Mouse (Mus musculus): ENCODE data around the gene Nes. TPM values are rescaled to one million over a fixed set of nuclear protein-coding genes. Genes with fewer than 3 reads are reported as not detected.

Gene Nes
- total RNA-seq, 2 experiments from 2014 or later, result 25.8 to 25.9 TPM

GRCm38 (mm10) chr3:88002291-88002976 is 31.6 kb downstream of the Nes start:
- intact Hi-C loops (cut with DNase I), result no loop called here
- DNase-seq, result peak; percentile 67

DNA sequence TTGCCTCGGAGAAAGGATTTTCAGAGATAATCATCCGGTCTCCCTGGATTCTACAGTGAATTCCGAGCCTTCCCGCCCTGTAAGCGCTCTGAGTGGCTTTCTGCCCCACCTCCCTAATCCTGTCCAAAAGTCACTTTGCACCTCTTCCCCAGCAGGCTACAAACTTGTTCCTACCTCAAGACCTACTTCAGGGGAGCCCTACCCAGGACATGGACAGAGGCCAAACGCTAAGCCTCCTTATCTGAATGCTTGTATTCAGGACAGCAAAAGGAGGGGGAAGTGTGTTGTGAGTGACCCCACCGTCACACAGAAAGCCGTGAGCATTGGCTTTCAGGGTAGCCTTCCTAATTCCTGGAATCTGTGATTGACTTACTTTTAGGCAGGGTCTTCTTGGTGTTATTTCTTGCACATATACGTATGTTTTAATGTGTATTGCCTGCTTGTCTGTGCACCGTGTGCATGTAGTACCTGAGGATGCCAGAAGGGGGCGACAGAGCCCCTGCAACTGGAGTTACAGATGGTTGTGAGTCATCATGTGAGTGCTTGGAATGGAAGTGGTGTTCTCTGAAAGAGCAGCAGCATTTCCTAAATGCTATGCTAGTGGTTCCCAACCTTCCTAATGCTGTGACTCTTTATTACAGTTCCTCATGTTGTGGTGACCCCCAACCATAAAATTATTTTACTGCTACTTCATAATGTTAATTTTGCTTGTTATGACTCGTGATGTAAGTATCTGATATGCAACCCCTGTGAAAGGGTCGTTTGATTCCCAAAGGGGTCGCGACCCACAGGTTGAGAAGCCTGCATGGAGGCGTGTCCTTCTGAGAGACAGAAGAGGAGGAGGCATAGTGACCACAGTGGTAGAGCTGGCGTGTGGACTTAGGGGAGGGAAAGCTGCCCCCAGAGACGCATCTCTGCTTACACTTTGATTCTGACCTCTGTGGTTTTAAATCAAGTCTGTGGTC is 35.2 kb downstream of the Nes start:
- intact Hi-C loops (cut with DNase I), result no loop called here
- DNase-seq, result no peak

- DNase-seq, result no peak
- intact Hi-C loops (cut with DNase I), result no loop called here
Measured at GRCm38 (mm10) chr3:88010634-88011265, 39.9 kb downstream of the Nes start.

DNA sequence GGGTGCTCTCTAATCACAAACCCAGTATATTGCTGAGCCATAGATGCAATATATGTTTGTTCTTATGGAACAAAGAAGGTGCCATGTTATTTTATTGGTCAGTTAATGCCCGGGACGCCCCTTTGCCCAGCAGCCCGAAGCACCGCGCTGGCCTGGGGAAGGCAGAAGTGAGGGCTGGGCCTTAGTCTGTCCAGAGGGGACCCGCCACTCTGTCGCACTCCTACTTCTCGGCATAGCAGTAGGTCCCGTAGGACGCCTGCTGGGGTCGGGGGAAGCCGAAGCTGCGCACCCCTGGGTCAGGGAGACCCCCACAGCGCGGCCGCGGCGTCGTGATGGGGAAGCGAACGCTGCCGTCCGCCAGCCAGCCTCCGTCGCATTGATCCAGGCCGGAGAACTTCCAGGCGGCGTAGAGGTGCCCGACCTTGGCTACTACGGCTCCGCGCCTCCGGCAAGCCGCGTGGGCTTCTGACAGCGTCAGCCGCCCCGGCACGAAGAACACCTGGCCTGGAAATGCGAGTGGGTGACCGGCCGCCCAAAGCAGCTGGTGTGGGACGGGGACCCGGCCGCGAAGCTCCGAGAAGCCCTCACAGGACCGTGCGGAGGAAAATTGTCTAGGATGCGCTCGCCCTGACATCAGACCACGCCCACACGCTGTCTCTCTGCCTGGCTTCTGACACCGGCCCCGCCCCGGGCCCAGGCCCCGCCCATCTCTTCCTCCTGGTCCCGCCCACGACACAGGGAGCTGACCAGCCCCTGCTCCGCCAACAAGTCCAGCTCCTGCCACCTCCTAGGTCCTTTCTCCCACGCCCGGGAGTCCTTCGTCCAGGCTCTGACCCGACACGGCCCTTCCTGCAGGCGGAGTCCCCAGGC is 51.7 kb downstream of the Nes start:
- DNase-seq, result peak; percentile 87
- intact Hi-C loops (cut with DNase I), result no loop called here

DNA sequence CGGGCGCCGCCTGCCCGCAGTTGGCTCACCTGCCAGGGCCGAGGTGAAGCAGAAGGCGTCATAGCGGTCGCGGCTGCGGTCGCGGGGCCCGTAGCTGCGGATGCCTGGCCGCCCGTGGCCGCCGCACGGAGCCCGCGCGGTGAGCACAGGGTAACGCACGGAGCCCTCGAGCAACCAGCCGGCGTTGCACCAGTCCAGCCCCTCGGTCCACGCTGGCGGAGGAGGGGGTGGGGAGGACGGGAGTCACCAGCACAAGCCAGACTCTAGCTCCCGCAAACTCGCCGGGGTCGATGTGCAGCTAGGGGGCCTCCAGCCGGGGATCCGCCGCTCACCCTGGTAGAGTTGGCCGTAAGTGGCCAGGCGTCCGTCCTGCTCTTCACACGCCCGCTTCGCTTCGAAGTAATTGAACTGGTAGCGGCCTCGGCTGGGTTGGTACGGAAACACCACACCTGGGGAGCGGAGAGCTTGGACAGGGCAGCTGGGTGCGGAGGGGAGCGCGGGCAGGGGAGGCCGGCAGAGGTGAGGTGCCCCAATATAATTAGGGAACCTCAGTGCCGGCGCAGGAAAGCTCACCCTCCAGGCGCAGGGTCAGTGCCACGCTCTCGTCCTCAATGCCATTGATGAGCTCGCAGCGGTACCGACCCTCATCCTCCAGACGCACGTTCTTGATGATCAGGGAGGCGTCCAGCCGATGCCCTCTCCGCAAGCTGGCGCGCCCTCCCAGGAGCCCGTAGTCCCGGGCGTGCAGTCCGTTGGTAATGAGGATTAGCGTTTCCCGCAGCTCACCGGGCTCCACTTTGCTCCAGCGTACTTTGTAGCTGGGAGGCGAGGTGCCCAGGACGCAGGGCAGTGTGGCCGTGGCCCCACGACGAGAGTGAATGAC is 52.6 kb downstream of the Nes start:
- intact Hi-C loops (cut with DNase I), result no loop called here
- DNase-seq, result peak; percentile 36

- no peak for DNase-seq
- intact Hi-C loops (cut with DNase I), result no loop called here
Measured at GRCm38 (mm10) chr3:88026823-88027222, 55.9 kb downstream of the Nes start.

GRCm38 (mm10) chr3:88027434-88028186 is 56.7 kb downstream of the Nes start, which contains the start of gene Hapln2:
Gene Hapln2, minus strand, starts transcription at chr3:88027583.
- DNase-seq, result no peak
- intact Hi-C loops (cut with DNase I), result no loop called here

Other genes with a start within 250 kb of the Nes start
- gene Lrrc71, start 222.5 kb upstream of the Nes start, total RNA-seq (2021), result 1 to 10 TPM in 1 of 2 experiments, under 1 TPM in 1; 0.46 to 1.4 TPM
- under 1 TPM; 0.38 to 0.93 TPM for gene Ntrk1, start 175.9 kb upstream of the Nes start, total RNA-seq (2021)
- gene Insrr, start 174.1 kb upstream of the Nes start, total RNA-seq (2021), result 1 to 10 TPM in 1 of 2 experiments, under 1 TPM in 1; 0.70 to 1.9 TPM
- gene Pear1, start 146.8 kb upstream of the Nes start, total RNA-seq (2021), result 10 to 100 TPM in 1 of 2 experiments, 1 to 10 TPM in 1; 8.0 to 11.5 TPM
- not detected for gene Sh2d2a, start 124.3 kb upstream of the Nes start, total RNA-seq (2021)
- 10 to 100 TPM; 72.8 to 73.3 TPM for gene Prcc, start 85.5 kb upstream of the Nes start, total RNA-seq (2021)
- gene Hdgf, start 64.8 kb upstream of the Nes start, total RNA-seq (2021), result 100 to 1,000 TPM; 131 to 136 TPM
- 10 to 100 TPM; 43.6 to 49.0 TPM for gene Mrpl24, start 51.6 kb upstream of the Nes start, total RNA-seq (2021)
- gene Isg20l2, start 40.8 kb upstream of the Nes start, total RNA-seq (2021), result 10 to 100 TPM; 23.4 to 24.9 TPM
- 10 to 100 TPM; 17.1 to 17.8 TPM for gene Rrnad1, start 40.4 kb upstream of the Nes start, total RNA-seq (2021)
- gene Crabp2, start 22.4 kb upstream of the Nes start, total RNA-seq (2021), result 1 to 10 TPM; 6.9 to 8.2 TPM
- 100 to 1,000 TPM; 183 to 192 TPM for gene Bcan, start 29.2 kb downstream of the Nes start, total RNA-seq (2021)
- gene Hapln2, start 56.5 kb downstream of the Nes start, total RNA-seq (2021), result under 1 TPM; 0.40 to 0.46 TPM
- 10 to 100 TPM; 26.5 to 30.6 TPM for gene Gpatch4, start 72.0 kb downstream of the Nes start, total RNA-seq (2021)
- gene Naxe, start 87.4 kb downstream of the Nes start, total RNA-seq (2021), result 10 to 100 TPM; 59.0 to 66.1 TPM
- gene Ttc24, start 107.2 kb downstream of the Nes start, total RNA-seq (2021), result not detected
- 1 to 10 TPM; 3.5 to 3.9 TPM for gene Iqgap3, start 110.9 kb downstream of the Nes start, total RNA-seq (2021)
- gene Mef2d, start 171.3 kb downstream of the Nes start, total RNA-seq (2021), result 100 to 1,000 TPM; 113 to 121 TPM